Mouse (Mus musculus) layer of hippocampus, adult 18-20 months (tissue): ENCODE measurements around the gene Rasgrp4. TPM values are rescaled to one million over a fixed set of nuclear protein-coding genes. Genes with fewer than 3 reads are reported as not detected.
"Not testable (repeated sequence)": the region's sequence is repeated elsewhere in the genome, so short reads cannot be mapped to it uniquely, and the experiment has no call there.

Experiments
- DNase-seq, 2 experiments: peaks; one replicate each; pipeline ENCODE4 v3.0.0; 2022; ENCODE audit warnings: low spot score in 2 of 2
- long read RNA-seq: library from polyadenylated mRNA; stranded (forward); transcript quantifications from one replicate; pipeline ENCODE4 v2.0.0, GENCODE M21; 2021
- total RNA-seq, 2 experiments: library from RNA; stranded (reverse); gene quantifications; 2 replicates each; pipeline ENCODE4 v1.2.3; 2021

Gene Rasgrp4
- 1 to 10 TPM in 1 of 2 experiments, under 1 TPM in 1; 0.59 to 1.0 TPM for total RNA-seq
- long read RNA-seq, result 0 reads

DNA sequence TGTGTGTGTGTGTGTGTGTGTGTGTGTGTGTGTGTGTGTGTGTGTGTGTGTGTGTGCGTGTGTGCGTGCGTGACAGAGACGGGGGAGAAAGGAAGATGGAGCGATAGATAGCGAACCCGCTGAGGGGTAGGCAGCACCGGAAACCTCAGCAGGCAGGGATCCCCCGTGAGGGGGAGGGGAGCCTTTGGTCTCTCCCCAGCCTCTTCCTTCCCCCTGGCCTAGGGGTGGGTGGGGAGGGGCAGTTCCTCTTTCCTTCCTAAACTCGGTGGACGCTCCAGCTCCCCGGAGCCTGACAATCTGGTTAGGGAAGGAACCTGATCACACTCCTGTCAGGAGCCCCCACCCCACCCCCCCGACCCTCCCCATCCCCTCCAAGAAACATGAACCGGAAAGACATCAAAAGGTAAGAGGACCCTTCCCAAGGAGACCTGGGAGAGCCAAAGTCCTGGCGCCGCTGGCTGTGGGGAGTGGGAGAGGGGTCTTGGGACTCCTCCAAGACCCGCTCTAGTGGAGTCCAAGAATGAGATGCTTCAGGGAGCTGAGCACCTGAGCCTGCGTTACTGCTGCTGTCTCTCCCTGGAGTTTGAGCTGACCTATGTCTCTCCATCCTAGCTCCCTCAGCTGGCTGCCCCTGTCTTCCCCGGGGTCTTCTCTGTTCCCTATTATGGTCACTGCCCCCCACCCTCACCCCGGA lies at the start of gene Rasgrp4:
TSS of gene Rasgrp4 (plus strand) at position 159 of the 694 bp plus-strand sequence.
- DNase-seq, result no peak

DNA sequence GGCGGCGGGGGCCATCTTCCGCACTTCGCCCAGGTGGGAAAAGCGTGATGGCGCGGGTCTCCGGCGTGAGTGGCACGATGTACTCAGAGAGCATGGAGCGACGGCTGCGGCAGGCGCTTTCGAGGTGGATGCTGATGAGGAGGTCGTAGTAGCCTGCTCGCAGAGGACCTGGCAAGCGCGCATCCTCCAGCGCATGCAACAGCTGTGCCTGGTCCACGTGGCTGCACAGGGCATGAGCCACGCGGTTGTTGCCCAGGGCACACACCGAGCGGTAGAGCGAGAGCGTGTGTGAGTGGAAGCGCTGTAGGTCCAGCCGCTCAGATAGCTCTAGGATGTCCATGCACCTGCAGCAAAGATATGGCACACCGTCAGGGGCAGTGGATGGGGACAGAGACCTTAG lies 48.7 kb upstream of the Rasgrp4 start:
- DNase-seq, result no peak

DNA sequence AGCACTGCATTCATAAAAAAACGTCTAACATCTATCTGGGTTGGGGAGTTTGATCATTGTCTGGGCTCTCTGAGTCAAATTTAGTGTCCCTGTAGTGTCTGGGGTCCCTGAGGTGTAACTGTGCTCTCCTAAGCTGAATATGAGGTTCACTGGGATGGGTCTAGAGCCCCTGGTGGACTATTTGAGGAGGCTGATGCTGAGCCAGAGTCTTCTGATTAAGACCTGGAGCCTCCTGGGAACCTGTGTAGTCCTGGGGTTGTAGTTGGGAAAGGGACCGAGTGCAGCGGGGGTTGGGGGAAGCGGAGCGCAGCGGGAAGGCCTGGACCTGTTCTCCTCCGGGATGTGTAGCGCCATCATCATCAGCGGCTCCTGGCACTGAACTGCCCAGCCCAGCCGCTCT lies 47.7 kb upstream of the Rasgrp4 start:
- DNase-seq, result no peak

DNA sequence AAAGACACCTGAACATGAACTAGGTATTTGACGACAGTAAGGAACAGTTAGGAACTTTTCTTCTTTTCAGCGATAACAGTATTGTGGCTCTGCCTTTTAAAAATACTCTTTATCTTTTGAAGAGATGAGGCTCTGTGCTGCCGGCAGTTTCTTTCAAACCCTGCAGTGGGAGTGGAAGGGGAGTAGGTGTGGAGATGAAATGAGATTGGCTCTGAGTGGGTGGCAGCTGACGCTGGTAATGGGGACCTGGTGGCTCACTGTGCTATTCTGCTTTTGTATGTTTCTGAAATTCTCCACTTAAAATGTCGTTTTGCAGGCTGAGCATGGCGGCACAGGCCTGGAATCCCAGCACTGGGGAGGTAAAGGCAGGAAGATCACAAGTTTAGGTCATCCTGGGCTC lies 45.8 kb upstream of the Rasgrp4 start:
- DNase-seq, result peak; percentile 46 to 66

DNA sequence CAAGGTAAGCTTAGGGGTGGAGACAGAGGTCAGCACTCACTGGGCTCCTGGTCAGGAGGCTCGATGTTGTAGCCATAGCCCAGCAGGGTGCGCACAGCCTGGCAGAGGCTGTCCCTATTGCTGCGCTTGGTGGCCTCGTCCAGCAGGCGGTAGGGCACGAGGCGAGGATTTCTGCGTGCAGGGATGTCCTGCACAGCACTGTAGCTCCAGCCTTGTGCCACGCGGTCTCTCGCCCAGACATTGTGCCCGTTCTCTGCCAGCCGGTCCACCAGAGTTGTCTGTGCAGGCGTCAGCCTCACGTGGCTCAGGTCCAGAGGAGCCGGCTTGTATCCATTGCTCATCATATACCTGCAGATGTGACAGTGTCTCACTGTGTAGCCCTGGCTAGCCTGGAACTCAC lies 37.5 kb upstream of the Rasgrp4 start:
- no peak for DNase-seq

DNA sequence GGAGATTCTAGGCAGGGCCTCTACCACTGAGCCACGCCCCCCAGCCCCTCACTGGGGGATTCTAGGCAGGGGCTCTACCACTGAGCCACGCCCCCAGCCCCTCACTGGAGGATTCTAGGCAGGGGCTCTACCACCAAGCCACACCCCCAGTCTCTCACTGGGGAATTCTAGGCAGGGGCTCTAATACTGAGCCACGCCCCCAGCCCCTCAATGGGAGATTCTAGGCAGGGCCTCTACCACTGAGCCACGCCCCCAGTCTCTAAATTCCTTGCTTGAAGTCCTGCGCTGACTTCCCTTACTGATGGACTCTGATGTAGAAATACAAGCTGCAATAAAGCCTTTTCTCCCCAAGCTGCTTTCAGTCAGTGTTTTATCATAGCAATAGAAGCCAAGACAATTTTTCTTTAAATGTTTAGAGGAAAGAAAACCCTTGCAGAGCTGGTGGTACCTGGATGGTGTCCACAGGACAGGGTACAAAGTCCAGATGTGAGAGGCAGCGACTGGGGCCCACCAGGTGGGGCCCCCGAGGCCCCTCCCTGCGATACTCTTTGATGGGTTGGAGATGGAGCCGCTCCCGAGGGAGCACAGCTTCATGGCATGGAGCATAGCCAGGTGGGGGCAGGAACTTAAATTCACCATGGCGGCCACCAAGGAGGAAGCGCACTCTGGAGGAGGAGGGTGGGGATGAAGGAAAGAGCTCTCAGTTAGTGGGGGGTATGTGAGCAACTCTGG lies 33.2 kb upstream of the Rasgrp4 start:
- no peak for DNase-seq

DNA sequence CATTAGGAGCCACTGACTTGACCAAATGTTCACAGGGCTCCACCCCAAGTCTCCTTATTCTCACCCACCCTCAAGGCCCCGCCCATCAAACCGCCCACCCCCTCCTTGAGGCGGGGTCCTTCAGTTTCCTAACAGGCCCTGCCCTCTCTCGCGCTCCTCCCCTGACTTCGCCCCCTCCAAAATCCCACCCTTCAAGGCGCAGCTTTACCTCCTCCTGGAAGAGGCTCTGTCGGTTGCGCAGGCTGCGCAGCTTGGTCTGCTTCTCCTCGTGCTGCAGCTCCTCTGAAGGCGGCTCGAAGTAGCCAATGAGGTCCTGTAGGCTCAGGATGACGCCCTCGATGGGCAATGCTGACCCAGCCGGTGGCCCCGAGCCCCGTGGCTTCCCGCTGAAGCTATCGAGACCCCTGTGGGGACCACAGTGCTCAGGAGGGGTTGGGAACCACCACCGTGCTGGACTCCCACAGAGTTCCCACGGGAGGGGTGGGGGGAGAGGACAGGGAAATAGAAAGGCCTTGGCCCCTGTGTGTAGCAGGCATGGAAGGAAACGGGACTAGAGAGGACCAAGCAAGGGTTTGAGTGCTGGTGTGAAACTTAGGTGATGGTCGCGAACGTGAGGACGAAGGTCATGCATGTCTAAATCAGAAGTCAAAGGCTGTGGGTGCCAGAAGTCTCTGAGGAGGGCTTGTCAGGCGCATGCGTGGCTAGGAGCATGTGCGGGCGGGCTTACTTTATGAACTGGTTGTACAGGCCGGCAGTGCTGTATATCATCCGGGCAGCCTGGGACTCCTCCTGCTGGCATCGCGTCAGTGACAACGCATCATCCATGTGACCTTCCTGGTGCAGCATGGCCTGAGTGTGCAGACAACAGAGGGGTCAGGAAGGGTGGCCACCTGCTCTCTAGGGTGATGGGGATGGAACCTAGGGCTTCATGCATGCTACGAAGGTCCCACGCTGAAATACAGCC lies 25.4 kb upstream of the Rasgrp4 start:
- DNase-seq, result peak; percentile 22 to 36

DNA sequence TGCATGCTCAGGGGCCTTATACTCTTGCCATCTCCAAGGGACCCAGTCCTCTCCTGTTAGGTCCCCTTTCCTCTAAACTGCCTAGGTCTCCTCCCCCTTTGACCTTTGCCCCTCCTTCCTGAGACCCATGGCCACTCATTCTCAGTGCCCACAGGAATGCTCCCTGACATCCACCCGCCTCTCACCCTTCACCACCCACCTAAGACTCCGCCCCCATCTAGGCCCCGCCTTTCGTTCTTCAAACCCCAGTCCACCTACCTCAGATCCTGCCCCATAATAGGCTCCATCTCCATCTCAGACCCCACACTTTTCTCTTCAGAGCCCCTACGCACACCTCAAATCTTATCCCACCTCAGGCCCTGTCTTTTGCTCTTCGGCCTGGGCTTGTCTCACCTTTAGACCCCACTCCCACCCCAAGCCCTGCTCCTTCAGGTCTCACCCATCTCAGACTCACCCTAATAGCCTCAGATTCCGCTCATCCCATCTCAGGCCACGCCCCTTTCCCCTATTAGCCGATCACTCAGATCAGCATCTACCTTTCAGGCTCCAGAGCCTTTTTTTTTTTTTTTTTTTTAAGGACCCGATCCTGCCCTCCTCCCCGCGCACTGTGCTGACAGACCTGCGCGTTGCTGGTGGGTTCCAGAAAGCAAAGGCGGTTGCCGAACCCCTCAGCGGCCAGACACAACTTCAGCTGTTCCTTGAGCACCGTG lies 16.4 kb upstream of the Rasgrp4 start:
- no peak for DNase-seq

DNA sequence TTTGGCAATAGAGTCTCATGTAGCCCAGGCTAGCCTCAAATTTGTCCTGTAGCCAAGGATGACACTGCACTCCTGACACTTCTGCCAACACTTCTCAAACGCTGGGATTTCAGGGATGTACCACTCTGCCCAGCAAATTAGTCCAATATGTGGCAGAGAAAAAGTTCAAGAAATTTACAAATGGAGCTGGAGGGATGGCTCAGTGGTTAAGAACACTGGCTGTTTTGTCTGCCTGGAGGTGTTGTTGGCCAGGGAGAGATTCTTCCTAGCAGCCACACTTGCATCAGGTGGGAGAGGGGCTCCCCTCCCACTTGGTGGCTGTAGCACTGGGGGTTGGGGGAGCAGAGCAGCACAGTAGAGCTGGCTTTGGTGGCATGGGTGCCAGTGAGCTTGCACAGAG lies 15.1 kb upstream of the Rasgrp4 start:
- no peak for DNase-seq

DNA sequence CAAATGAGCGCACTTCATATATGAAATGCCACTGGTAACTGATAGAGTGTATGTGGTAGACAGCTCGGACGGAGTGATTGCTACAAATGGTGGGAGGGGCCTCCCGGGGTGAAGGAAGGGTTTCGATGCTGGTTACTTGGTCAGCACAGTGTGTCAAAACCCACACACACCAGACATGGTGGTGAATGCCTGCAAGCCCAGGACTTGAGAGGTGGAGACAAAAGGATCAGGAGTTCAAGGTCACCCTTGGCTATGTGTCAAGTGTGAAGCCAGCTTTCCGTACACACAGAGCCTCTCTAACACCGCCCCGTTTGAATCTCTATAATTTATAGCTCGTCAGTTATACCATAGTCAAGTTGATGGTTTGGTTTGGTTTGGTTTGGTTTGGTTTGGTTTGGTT lies 11.8 kb upstream of the Rasgrp4 start:
- no peak for DNase-seq

DNA sequence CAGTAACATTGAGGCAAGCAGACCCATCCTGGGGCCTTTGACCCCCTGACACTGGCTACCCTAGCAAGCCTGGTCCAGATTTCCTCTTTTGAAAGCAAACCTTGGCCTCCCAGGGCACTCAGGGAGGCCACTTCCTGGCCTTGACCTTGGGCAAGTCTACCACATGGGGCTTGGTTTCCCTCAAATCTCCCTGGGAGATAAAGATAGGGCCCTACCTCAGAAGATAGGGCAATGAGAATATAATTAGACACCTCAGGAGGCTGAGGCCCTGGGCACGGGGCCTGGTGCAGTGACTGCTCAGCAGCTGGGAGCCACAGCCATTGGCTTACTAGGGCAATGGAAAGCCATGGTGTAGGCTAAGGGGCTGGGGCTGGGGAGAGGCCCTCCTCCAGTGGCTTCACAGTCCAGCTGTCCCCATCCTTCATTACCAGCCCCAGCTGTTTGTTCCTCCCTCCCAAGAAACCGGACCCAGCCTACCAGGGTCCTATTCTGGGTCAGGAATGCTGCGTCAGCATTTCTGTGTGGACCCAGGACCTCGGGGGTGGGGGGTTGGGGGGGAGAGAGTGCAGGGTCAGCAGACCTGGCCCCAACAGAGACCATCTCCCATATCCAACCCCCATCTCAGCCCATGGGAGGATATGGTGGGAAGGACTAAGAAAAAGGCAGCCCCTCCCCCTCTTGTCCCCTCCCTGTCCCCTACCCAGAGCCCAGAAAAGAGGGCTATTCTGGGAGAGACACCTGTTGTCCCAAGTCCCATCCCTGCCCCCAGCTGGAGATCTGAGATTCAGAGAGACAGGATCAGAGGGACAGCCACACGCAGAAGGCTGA lies 10.9 kb upstream of the Rasgrp4 start:
- no peak for DNase-seq

DNA sequence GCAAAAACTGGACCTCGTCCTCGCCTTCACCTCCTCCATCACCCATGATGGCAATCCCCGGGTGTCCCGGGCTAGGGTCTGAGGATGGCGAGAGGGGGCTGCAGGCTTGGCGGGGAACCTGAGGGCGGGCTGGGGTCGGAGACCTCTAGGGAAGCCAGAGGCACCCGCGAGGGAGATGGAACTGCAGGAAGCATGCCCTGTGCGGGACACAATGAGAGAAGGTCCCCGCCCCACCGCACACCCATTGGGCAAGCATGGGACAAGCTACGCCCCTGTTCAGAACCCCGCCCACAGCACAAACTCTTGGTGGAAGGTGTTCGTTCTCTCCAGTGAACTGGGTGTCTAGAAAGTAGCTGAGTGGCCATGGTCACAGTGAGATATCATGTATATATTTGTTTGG lies 9.7 kb upstream of the Rasgrp4 start, which contains the start of gene Ryr1:
TSS of gene Ryr1 (minus strand) at position 210 of the 400 bp plus-strand sequence.
- no peak for DNase-seq

DNA sequence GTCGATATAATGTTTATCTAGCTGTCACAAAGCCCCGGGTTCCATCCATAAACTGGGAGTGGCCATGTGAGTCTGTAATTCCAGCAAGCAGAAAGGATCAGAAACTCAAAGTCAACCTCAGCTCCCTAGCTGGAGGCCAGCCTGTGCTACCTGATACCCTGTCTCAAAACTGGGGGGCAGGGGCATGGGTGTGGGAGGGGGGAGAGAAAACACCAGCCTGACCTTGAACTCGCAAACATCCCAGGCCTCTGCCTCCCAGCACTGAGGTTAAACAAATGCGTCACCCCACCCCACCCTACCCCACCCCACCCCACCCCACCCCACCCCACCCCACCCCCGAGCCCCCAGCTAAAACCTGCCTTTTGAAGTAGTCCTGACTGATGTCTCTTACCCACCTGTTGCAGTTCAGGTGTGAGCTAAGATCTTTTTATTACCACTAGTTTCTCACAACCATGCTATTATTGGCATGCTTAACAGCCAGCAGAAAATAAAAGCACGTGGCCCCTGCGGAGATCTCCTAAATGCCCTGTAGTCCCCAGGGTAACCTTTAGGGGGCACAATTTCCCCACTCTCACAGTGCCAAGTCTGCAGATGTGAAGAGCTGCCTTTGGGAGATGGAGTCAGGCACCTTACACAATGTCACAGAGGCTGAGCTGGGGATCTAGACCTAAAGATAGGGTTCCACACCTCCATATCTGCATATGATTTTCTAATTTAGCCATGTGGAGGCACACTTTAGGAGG lies 8.3 kb upstream of the Rasgrp4 start:
- peak in 1 of 2 experiments; percentile 44 for DNase-seq

DNA sequence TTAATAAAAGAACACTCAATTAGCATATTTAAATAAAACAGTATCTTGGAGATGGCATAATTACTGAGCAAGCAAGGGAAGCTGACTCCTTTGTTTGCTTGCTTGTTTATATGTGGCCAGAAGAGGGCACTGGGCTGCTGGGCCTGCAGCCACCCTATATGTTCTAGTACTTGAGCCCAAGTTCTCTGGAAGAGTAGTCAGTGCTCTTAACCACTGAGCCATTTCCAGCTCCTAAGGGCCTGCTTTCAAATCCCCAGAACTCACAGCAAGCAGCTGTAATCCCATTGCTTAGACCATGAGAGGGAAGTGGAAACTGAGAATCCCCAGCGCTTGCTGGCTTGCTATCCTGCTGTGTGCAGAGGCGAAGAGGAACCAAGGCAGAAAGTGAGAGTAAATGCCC lies 5.9 kb upstream of the Rasgrp4 start:
- no peak for DNase-seq

DNA sequence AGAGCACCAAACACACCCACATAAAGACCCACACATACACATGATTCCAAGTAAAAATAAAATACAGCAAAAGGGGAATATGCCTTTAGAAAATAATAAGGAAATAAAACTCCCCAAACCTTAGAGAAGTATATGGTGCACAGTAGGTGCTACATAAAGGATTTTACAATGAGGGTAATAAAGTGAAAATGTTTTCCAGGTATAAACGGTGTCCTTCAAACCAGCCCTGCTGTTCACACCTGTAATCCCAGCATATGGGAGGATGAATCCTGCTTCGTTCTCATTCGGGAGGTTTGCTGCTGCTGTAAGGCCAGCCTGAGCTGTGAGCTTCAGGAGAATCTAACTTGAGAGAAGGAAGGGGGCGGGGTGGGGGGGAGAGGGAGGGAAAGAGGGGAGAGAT lies 421 bp upstream of the Rasgrp4 start:
- no peak for DNase-seq

DNA sequence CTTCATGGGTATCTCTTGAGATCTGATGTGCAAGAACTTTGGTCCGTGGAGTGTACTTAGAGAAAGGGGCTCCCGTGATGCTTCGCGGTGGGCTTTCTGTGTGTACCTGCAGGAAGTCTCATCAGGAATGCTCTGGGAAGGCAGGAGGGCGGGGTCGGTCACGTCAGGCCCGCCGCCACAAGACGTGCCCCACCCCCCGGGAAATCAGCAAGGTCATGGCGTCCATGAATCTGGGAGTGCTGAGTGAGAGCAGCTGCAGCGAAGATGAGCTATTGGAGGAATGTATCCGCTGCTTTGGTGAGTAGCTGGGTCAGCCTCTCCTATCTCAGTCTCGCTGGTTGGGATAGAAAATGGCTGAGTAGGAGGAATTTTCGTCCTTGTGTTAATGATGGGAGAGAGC lies 2.8 kb downstream of the Rasgrp4 start:
- DNase-seq, result no peak

DNA sequence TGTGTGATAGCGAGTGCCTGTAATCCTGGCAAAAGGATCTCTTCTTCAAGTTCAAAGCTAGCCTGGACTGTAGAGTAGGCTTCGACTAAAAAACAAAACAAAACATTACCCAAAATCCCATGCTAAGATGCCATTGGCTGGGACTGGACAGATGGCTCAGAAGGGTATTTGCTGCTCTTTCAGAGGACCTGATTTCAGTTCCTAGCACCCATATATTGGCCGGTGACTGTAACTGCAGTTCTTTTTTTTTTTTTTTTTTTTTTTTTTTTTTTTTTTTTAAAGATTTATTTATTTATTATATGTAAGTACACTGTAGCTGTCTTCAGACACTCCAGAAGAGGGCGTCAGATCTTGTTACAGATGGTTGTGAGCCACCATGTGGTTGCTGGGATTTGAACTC lies 4.6 kb downstream of the Rasgrp4 start:
- DNase-seq, result not testable (repeated sequence)

DNA sequence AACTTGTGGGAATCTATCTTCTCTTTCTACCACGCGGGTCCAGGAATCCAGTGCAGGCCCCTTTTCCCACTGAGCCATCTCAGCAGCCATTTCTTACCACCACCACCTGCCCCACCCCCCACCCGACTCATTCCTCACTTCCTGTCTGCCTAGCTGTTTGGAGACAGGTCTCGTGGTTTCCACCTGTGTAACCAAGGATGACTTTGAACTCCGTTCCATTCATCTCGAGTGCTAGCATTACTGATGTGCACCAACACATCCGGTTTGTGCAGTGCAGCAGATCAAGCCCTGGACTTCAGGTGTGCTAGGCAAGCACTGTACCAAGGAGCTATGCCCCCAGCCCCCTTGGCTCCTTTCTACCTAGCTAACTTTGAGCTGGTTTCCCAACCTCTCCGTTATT lies 6.8 kb downstream of the Rasgrp4 start:
- DNase-seq, result no peak

DNA sequence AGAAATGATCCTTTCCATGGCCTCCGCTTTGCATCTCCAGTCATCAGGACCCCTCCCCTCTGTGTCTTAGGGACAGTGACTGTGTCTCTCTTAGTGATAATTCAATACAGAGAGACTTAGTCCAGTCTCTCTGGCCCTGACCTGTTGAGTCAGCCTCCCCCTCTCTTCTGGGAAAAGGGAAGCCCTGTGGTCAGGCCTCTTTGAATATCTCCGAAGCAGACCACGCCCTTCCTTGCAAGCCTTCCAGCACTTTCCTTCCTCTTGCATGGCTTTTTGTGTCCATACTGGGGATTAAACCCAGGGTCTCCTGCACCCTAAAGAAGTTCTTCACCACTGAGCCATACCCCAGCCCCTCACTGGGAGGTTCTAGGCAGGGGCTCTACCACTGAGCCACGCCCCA lies 9.4 kb downstream of the Rasgrp4 start:
- no peak for DNase-seq
